Mouse (Mus musculus) lung, embryonic 14.5 days (tissue): ENCODE results near the gene Gm49486. TPM values are rescaled to one million over a fixed set of nuclear protein-coding genes. Genes with fewer than 3 reads are reported as not detected.
A peak's percentile ranks its signal among the peaks of the same experiment; 100 is the strongest.

Experiments
- ATAC-seq: fragments of 200-750 bp; cut with Nextera tagmentation; 2 replicates; pipeline ENCODE4 v1.8.0; 2017; ENCODE audit warnings: mild to moderate bottlenecking, moderate TSS enrichment, moderate library complexity; ENCODE audit not compliant: insufficient read depth
- DNase-seq: peaks from one replicate; pipeline ENCODE4 v3.0.0-alpha.2; 2015
- H3K27ac ChIP-seq: fragments of 300-500 bp; sonication (generic); 2 replicates; pipeline ENCODE4 v1.5.1; 2014; ENCODE audit warnings: low read depth, mild to moderate bottlenecking, moderate library complexity
- H3K27me3 ChIP-seq: fragments of 300-500 bp; sonication (generic); 2 replicates; pipeline ENCODE4 v1.6.1; 2014; ENCODE audit warnings: low read length, control low read depth; ENCODE audit not compliant: insufficient read depth
- H3K36me3 ChIP-seq: fragments of 300-500 bp; sonication (generic); 2 replicates; pipeline ENCODE4 v1.6.1; 2014; ENCODE audit warnings: control low read depth; ENCODE audit not compliant: insufficient read depth
- H3K4me1 ChIP-seq: fragments of 300-500 bp; sonication (generic); 2 replicates; pipeline ENCODE4 v1.6.1; 2014; ENCODE audit warnings: antibody characterized with exemption, control low read depth; ENCODE audit not compliant: insufficient read depth
- H3K4me2 ChIP-seq: fragments of 300-500 bp; sonication (generic); 2 replicates; pipeline ENCODE4 v1.6.1; 2014; ENCODE audit warnings: mild to moderate bottlenecking
- H3K4me3 ChIP-seq: fragments of 300-500 bp; sonication (generic); 2 replicates; pipeline ENCODE4 v1.5.1; 2014; ENCODE audit warnings: low read depth, low read length
- H3K9ac ChIP-seq: fragments of 300-500 bp; sonication (generic); 2 replicates; pipeline ENCODE4 v1.6.1; 2014
- H3K9me3 ChIP-seq: fragments of 300-500 bp; sonication (generic); 2 replicates; pipeline ENCODE4 v1.6.1; 2016; ENCODE audit warnings: low read depth, low read length, control low read depth
- CTCF ChIP-seq: IDR thresholded peaks from 2 replicates; pipeline ENCODE4 v1.5.1; 2016; ENCODE audit warnings: antibody characterized with exemption, low read depth
- WGBS: fragments of 180-500 bp; shearing (Covaris S2); extraction: QIAGEN DNeasy Blood & Tissue Kit; methylation state at CpG from one replicate; pipeline ENCODE4 v1.1.7; 2014; 5-methylcytosine and 5-hydroxymethylcytosine counted together
- polyA plus RNA-seq: library from polyadenylated mRNA; unstranded; fragments of >200 nt; fragmentation: Nextera tagmentation; extraction: Ambion mirVana; gene quantifications from 2 replicates; pipeline ENCODE4 v1.2.1, GENCODE M21; 2014

Gm49486 gene
- polyA plus RNA-seq, 1 experiment from 2014 or later: 0.53 TPM

- Histone ChIP-seq H3K27me3 (peaks cover 4% of the 10 kb centered on the region; the same call in 1 of the 2 replicates), H3K4me2 (peak overlapping the region; percentile 55), H3K36me3 (no peaks in the 10 kb centered on the region), H3K4me1 (no peaks in the 10 kb centered on the region), H3K9me3 (no peaks in the 10 kb centered on the region), H3K9ac (no peak overlapping the region), H3K4me3 (peak overlapping the region; percentile 16; the same call in 1 of the 2 replicates), H3K27ac (no peak overlapping the region)
- ATAC-seq: peak; percentile 55; the same call in 1 of the 2 replicates
- peak; percentile 79 for TF ChIP-seq CTCF
- DNase-seq: peak; percentile 67
- WGBS: 14% methylated on average over 17 of the region's 17 CpGs
Observed at GRCm38 (mm10) chr15:79271124-79271746, 42.0 kb downstream of the Gm49486 start.

GRCm38 (mm10) chr15:79273020-79273419, 43.8 kb downstream of the Gm49486 start:
- no peaks in the 10 kb centered on the region for H3K36me3 ChIP-seq
- DNase-seq: no peak
- 50% methylated on average over 10 of the region's 10 CpGs for WGBS
- H3K4me1 ChIP-seq: no peaks in the 10 kb centered on the region
- H3K9ac ChIP-seq: no peak overlapping the region
- TF ChIP-seq CTCF: no peak
- peaks cover 4% of the 10 kb centered on the region; the same call in 1 of the 2 replicates for H3K27me3 ChIP-seq
- no peak overlapping the region for H3K4me2 ChIP-seq
- no peaks in the 10 kb centered on the region for H3K9me3 ChIP-seq
- H3K27ac ChIP-seq: no peak overlapping the region
- no peak overlapping the region for H3K4me3 ChIP-seq
- no peak for ATAC-seq

DNA sequence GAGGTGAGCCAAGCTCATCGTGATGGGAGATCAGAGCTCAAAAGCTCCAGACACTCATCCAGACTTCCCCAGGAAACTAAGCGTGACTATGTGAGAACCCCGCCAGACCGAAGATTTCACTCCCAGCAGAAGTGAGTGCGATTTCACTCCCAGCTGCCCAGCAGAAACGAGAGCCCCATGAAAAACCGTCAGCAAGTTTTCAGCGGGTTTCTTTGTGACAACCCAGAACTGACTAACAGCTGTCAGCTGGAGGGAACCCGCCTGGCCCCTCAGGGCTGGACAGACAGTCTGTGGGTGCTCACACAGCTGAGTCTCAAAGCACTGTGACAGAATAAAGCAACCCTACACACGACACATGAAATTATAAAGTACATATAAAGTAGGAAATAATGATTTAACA, 48.5 kb downstream of the Gm49486 start:
- Histone ChIP-seq H3K4me3 (no peak overlapping the region), H3K4me2 (no peak overlapping the region), H3K27me3 (no peaks in the 10 kb centered on the region), H3K36me3 (no peaks in the 10 kb centered on the region), H3K4me1 (peaks cover 3% of the 10 kb centered on the region; the same call in 1 of the 2 replicates), H3K9me3 (no peaks in the 10 kb centered on the region), H3K9ac (no peak overlapping the region), H3K27ac (no peak overlapping the region)
- ATAC-seq (no peak; the same call in 1 of the 2 replicates), DNase-seq (peak; percentile 62)
- WGBS: 51% methylated on average over 10 of the region's 10 CpGs
- no peak for TF ChIP-seq CTCF

GRCm38 (mm10) chr15:79280209-79280608, 51.0 kb downstream of the Gm49486 start:
- peak; percentile 68 for TF ChIP-seq CTCF
- ATAC-seq (no peak), DNase-seq (peak; percentile 36)
- no peaks in the 10 kb centered on the region for H3K9me3 ChIP-seq
- no peak overlapping the region for H3K9ac ChIP-seq
- no peak overlapping the region for H3K27ac ChIP-seq
- H3K4me3 ChIP-seq: no peak overlapping the region
- H3K27me3 ChIP-seq: no peaks in the 10 kb centered on the region
- H3K36me3 ChIP-seq: no peaks in the 10 kb centered on the region
- H3K4me2 ChIP-seq: no peak overlapping the region
- peaks cover 3% of the 10 kb centered on the region; the same call in 1 of the 2 replicates for H3K4me1 ChIP-seq
- 24% methylated on average over 6 of the region's 6 CpGs for WGBS

GRCm38 (mm10) chr15:79280850-79281249, 51.7 kb downstream of the Gm49486 start:
- ATAC-seq: peak; percentile 41; the same call in 1 of the 2 replicates
- Histone ChIP-seq H3K9ac (no peak overlapping the region), H3K27ac (peak overlapping the region; percentile 27; the same call in 1 of the 2 replicates)

GRCm38 (mm10) chr15:79281389-79281788, 52.2 kb downstream of the Gm49486 start:
- no peak overlapping the region for H3K9ac ChIP-seq
- peak; percentile 74 for DNase-seq
- H3K27me3 ChIP-seq: no peaks in the 10 kb centered on the region
- 0 out of 2 replicates have a peak, but pooled peaks cover 7% of the 10 kb centered on the region for H3K36me3 ChIP-seq
- no peak overlapping the region for H3K4me3 ChIP-seq
- peak; percentile 64 for ATAC-seq
- no peaks in the 10 kb centered on the region for H3K9me3 ChIP-seq
- peaks cover 3% of the 10 kb centered on the region; the same call in 1 of the 2 replicates for H3K4me1 ChIP-seq
- TF ChIP-seq CTCF: no peak
- no peak overlapping the region for H3K4me2 ChIP-seq
- H3K27ac ChIP-seq: peak overlapping the region; percentile 32; the same call in 1 of the 2 replicates
- 77% methylated on average over 1 of the region's 1 CpGs for WGBS

More at GRCm38 (mm10) chr15:79280850-79281249, 51.7 kb downstream of the Gm49486 start:
- Histone ChIP-seq H3K36me3 (0 out of 2 replicates have a peak, but pooled peaks cover 2% of the 10 kb centered on the region), H3K27me3 (no peaks in the 10 kb centered on the region), H3K4me1 (peaks cover 3% of the 10 kb centered on the region; the same call in 1 of the 2 replicates), H3K4me2 (no peak overlapping the region), H3K4me3 (no peak overlapping the region), H3K9me3 (no peaks in the 10 kb centered on the region)
- 44% methylated on average over 5 of the region's 5 CpGs for WGBS
- peak; percentile 63 for TF ChIP-seq CTCF
- peak; percentile 37 for DNase-seq

DNA sequence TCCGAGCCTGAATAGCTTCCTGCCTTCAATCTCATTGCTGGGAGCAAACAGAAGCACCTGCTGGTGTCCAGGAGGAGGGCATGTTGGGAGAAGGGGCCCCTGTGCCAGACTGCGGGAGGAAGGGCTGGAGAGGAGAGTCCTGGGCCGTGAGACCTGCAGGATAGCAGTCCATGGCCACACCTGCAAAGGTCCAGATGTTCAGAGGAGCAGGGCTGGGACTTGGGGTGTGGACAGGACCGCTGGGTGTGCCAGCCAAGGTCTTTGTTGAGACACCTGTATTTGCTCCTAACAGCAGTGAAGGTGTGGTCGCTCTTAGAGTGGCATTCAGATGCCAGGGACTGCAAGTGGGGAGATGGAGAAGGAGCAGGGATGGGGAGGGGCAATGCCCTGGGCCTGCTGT, 53.2 kb downstream of the Gm49486 start:
- no peak for ATAC-seq
- Histone ChIP-seq H3K9ac (no peak overlapping the region), H3K27ac (no peak overlapping the region), H3K4me2 (no peak overlapping the region), H3K4me3 (no peak overlapping the region), H3K9me3 (no peaks in the 10 kb centered on the region), H3K4me1 (peaks cover 3% of the 10 kb centered on the region; the same call in 1 of the 2 replicates), H3K36me3 (0 out of 2 replicates have a peak, but pooled peaks cover 13% of the 10 kb centered on the region), H3K27me3 (no peaks in the 10 kb centered on the region)
- TF ChIP-seq CTCF: no peak
- 73% methylated on average over 5 of the region's 5 CpGs for WGBS
- DNase-seq: no peak
